Mouse (Mus musculus) heart, embryonic 12.5 days (tissue): ENCODE measurements around the gene Nmb. TPM values are rescaled to one million over a fixed set of nuclear protein-coding genes. Genes with fewer than 3 reads are reported as not detected.

Source experiments
- ATAC-seq: fragments of 200-750 bp; cut with Nextera tagmentation; 2 replicates; pipeline ENCODE4 v1.8.0; 2017; ENCODE audit warnings: moderate TSS enrichment, moderate library complexity; ENCODE audit not compliant: insufficient number of reproducible peaks, low FRiP score
- H3K27ac ChIP-seq: fragments of 300-500 bp; sonication (generic); 2 replicates; pipeline ENCODE4 v1.5.1; 2016; ENCODE audit warnings: mild to moderate bottlenecking, moderate library complexity; ENCODE audit not compliant: poor library complexity, severe bottlenecking
- H3K27me3 ChIP-seq: fragments of 300-500 bp; sonication (generic); replicated peaks from 2 replicates; pipeline ENCODE4 v1.6.1; 2016; ENCODE audit warnings: mild to moderate bottlenecking, moderate library complexity
- H3K36me3 ChIP-seq: fragments of 300-500 bp; sonication (generic); 2 replicates; pipeline ENCODE4 v1.6.1; 2016; ENCODE audit warnings: mild to moderate bottlenecking, moderate library complexity
- H3K4me1 ChIP-seq: fragments of 300-500 bp; sonication (generic); replicated peaks from 2 replicates; pipeline ENCODE4 v1.6.1; 2016; ENCODE audit warnings: mild to moderate bottlenecking
- H3K4me2 ChIP-seq: fragments of 300-500 bp; sonication (generic); 2 replicates; pipeline ENCODE4 v1.6.1; 2016; ENCODE audit warnings: mild to moderate bottlenecking, moderate library complexity
- H3K4me3 ChIP-seq: fragments of 300-500 bp; sonication (generic); 2 replicates; pipeline ENCODE4 v1.5.1; 2016; ENCODE audit warnings: mild to moderate bottlenecking
- H3K9ac ChIP-seq: fragments of 300-500 bp; sonication (generic); 2 replicates; pipeline ENCODE4 v1.6.1; 2016; ENCODE audit warnings: mild to moderate bottlenecking, moderate library complexity
- H3K9me3 ChIP-seq: fragments of 300-500 bp; sonication (generic); replicated peaks from 2 replicates; pipeline ENCODE4 v1.6.1; 2016; ENCODE audit warnings: mild to moderate bottlenecking, moderate library complexity
- WGBS: fragments of 180-500 bp; shearing (Covaris S2); methylation state at CpG from one replicate; pipeline ENCODE4 v1.1.7; 2016; 5-methylcytosine and 5-hydroxymethylcytosine counted together
- polyA plus RNA-seq: library from polyadenylated mRNA; unstranded; fragments of >200 nt; fragmentation: Nextera tagmentation; extraction: Ambion mirVana; gene quantifications from 2 replicates; pipeline ENCODE4 v1.2.1, GENCODE M21; 2016

The Nmb gene
- polyA plus RNA-seq, 1 experiment from 2014 or later: 3.6 TPM

DNA sequence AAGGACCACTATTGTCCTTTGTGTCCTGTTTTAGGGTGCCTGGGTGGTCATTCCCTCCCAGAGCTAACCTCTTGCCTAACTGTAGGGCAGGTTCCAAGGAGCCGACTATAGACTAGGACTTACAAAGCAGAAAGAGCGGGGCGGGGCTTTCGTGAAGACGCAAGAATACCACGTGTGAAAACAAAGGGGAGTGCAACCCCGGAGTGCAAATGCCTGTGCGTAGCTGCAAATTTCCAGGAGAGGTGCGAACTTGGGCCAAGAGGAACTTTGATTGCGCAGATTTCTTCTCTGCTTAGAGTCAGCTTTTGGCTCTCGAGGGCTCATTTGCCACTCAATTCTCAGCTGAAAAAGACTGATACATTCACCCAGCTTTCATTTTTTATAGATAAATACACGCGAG, 44.6 kb downstream of the Nmb start:
- no peaks in the 10 kb centered on the region for H3K9me3 ChIP-seq
- H3K27ac ChIP-seq: no peak overlapping the region
- peak; percentile 70 for ATAC-seq
- peak overlapping the region; percentile 74 for H3K4me2 ChIP-seq
- peak overlapping the region; percentile 64 for H3K4me3 ChIP-seq
- no peaks in the 10 kb centered on the region for H3K27me3 ChIP-seq
- H3K4me1 ChIP-seq: peaks cover 38% of the 10 kb centered on the region
- WGBS: under 1% methylated on average over 13 of the region's 13 CpGs
- peak overlapping the region; percentile 59 for H3K9ac ChIP-seq
- peaks cover 19% of the 10 kb centered on the region for H3K36me3 ChIP-seq

DNA sequence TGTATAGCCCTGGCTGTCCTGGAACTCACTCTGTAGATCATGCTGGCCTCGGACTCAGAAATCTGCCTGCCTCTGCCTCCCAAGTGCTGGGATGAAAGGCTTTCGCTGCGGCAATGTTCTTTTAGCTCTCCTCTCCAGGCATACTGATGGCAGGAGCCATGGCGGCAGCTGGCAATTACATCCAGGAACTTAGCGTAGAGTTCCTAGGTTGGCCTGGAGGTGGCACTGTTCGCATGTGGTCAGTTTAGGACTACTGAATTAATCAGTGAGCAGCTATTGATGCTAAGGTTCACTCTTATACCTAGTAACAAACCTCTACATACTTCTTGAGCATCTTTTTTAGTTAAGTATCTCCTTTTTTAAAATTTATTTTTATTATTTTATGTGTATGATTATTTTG, 47.7 kb downstream of the Nmb start:
- no peaks in the 10 kb centered on the region for H3K27me3 ChIP-seq
- H3K4me1 ChIP-seq: peaks cover 11% of the 10 kb centered on the region
- no peak overlapping the region for H3K4me3 ChIP-seq
- no peak overlapping the region for H3K9ac ChIP-seq
- ATAC-seq: no peak
- WGBS: 22% methylated on average over 6 of the region's 6 CpGs
- H3K36me3 ChIP-seq: no peaks in the 10 kb centered on the region
- 0 out of 2 replicates have a peak, but pooled peaks cover 2% of the 10 kb centered on the region for H3K9me3 ChIP-seq
- no peak overlapping the region for H3K27ac ChIP-seq
- H3K4me2 ChIP-seq: no peak overlapping the region

DNA sequence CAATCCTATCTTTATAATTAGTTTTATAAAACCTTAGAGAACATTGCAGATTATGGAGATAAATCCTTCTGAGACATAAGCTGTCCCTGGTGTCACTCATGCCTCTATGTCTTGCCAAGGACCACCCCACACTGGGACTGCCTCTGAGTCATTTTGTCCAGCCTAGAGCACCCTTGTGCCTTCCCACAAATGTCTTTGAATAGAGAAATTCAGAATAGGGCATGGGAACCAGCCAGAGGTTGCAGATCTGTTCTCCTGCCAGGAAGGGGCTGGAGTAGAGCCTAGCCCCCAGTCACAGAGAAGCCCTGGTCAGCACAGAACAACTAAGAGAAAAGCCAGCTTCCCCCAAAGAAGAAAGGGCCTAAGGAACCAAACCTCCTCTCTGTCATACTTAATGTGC, 49.6 kb downstream of the Nmb start:
- H3K9ac ChIP-seq: no peak overlapping the region
- H3K27ac ChIP-seq: no peak overlapping the region
- H3K36me3 ChIP-seq: no peaks in the 10 kb centered on the region
- no peak overlapping the region for H3K4me3 ChIP-seq
- no peak for ATAC-seq
- H3K4me2 ChIP-seq: no peak overlapping the region
- H3K27me3 ChIP-seq: no peaks in the 10 kb centered on the region
- peaks cover 4% of the 10 kb centered on the region; the same call in 1 of the 2 replicates for H3K4me1 ChIP-seq
- H3K9me3 ChIP-seq: 0 out of 2 replicates have a peak, but pooled peaks cover 2% of the 10 kb centered on the region

DNA sequence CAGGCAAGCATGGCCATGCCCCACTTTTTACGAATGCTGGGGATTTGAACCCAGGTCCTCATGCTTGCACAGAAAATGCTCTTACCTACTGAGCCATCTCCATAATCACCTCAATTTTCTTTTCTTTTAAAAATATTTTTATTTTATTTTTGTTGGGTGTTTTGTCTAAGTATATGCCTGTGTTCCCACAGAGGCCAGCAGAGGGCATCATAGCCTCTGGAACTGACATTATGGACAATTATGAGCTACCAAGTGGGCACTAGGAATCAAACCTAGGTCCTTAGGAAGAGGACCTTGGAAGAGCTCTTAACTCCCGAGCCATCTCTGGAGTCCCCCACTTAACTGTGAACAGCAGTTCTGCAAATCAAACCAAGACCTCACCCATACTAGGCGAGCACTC, 51.7 kb downstream of the Nmb start:
- Histone ChIP-seq H3K9ac (no peak overlapping the region), H3K27ac (no peak overlapping the region), H3K4me3 (no peak overlapping the region), H3K4me2 (no peak overlapping the region), H3K4me1 (peaks cover 6% of the 10 kb centered on the region; the same call in 1 of the 2 replicates), H3K36me3 (no peaks in the 10 kb centered on the region), H3K9me3 (0 out of 2 replicates have a peak, but pooled peaks cover 2% of the 10 kb centered on the region), H3K27me3 (no peaks in the 10 kb centered on the region)
- ATAC-seq: no peak
- 89% methylated on average over 3 of the region's 3 CpGs for WGBS

Other genes with a start within 250 kb of the Nmb start
- gene Crtc3, start 216.2 kb downstream of the Nmb start, polyA plus RNA-seq: 16.7 and 16.9 TPM in 2 replicates
- gene Iqgap1, start 79.1 kb downstream of the Nmb start, polyA plus RNA-seq: 41.3 and 42.0 TPM in 2 replicates
- 2.0 and 2.4 TPM in 2 replicates for gene Zscan2, start 44.2 kb downstream of the Nmb start, polyA plus RNA-seq
- gene Wdr73, start 3.8 kb downstream of the Nmb start, polyA plus RNA-seq: 18.8 and 19.9 TPM in 2 replicates
- gene Sec11a, start 42.7 kb upstream of the Nmb start, polyA plus RNA-seq: 145 and 152 TPM in 2 replicates
- 15.2 and 18.1 TPM in 2 replicates for gene Zfp592, start 88.6 kb upstream of the Nmb start, polyA plus RNA-seq
- gene Alpk3, start 152.5 kb upstream of the Nmb start, polyA plus RNA-seq: 30.2 and 30.4 TPM in 2 replicates
- gene Slc28a1, start 209.7 kb upstream of the Nmb start, polyA plus RNA-seq: 0.14 and 0.26 TPM in 2 replicates